Mouse (Mus musculus): Measurements from ENCODE around the gene Olfr656. TPM values are rescaled to one million over a fixed set of nuclear protein-coding genes. Genes with fewer than 3 reads are reported as not detected.
A peak's percentile ranks its signal among the peaks of the same experiment; 100 is the strongest.

The Olfr656 gene
- total RNA-seq (2021) = under 1 TPM in 1 of 2 experiments, not detected in 1; 0.06 TPM
- long read RNA-seq, experiment 1 = 0 reads
- long read RNA-seq, experiment 2 = 0 reads

DNA sequence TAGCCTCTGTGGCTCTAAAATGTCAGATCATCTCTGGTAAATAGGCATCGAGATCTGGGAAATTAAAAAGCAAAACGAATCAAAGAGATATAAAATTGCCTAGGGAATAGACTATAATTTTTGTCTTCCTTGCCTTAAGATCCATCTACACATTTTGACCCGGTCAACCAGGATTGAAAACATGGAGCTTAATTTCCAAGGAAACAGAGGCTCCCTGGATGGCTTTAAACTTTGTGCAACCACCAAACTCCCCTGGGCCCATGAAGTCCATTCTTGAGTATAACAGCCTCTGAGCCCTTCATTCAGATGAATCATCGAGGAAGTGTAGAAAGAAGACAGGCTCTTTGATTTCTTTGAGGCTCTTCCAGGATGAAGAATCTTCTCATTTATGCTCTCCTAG is at the start of gene Olfr656:
TSS of gene Olfr656 (plus strand) at position 301 of the 400 bp plus-strand sequence.
- DNase-seq = no peak

- DNase-seq = no peak
Measured at GRCm38 (mm10) chr7:104577014-104577413, 36.7 kb upstream of the Olfr656 start, which contains the start of gene Olfr653. Olfr653 (plus strand) TSS chr7:104577314.

- no peak for DNase-seq
Measured at GRCm38 (mm10) chr7:104580846-104581245, 32.9 kb upstream of the Olfr656 start.

DNA sequence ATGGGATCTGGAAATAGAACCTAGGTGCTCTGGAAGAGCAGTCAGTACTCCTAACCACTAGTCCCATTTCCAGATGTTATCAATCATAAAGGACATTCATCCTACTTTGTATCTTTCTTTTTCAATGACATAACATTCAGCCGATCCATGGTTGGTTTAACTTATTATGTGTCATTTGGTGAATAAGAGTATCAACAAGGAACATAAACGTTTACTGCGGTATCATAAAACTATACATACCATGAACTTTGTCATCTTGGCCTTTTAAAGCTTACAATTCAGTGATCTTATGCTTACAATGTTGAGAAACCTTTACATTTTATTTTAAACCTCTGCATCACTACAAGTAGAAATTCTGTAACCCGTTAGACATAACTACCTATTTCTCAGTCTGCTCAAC is 32.3 kb upstream of the Olfr656 start:
- no peak for DNase-seq

DNA sequence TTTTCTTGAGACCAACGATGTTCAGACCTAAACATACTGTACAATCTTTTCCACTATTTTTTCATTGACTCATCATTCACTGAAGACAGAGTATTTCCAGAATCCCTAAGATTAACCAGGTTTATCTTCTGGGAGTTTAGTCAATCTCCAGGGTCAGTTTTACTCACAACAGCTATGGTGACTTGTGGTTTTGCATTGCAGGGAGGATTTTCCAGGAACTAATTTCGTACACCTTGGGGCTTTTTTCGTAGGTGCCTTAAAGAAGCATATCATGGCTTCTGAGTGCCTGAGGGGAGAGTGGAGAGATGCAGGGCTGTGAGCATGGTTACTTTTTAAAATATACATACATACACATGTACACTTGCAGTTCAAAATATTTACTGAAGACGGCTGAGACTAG is 27.0 kb upstream of the Olfr656 start, which contains the start of gene Olfr654:
TSS of gene Olfr654 (plus strand) at position 301 of the 400 bp plus-strand sequence.
- no peak for DNase-seq

DNA sequence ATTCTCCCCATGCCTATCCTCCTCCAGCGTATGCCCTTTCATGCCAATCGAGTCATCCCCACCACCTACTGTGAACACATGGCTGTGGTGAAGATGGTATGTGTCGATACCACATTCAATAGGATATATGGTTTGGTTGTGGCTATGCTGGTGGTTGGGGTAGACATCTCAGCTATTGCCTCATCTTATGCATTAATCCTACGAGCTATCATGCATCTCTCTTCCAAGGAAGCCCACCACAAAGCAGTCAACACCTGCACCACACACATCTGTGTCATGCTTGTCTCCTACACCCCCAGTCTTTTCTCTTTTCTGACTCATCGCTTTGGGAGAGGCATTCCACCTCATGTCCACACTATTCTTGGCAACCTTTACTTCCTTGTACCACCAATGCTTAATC is 25.5 kb upstream of the Olfr656 start:
- no peak for DNase-seq

DNA sequence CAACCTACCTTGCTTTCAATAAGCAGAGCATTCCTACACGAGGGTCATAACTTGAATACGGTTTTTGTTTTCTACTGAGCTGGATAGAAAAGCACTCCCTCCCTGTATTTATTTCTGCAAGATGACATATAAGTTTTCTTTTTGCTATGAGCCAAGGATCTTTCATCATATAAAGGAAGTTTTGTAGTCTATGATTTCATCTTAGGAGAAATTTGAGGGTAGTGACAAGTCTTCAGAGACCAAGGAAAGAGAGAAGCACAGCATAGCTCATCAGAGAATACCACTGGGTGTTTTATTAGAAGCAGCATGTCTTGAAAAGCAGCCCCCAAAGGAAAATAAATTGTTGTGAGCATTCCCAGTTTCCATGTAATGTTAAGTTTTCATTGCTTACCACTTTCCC is 12.1 kb upstream of the Olfr656 start, which contains the start of gene Olfr655:
TSS of gene Olfr655 (minus strand) at position 101 of the 400 bp plus-strand sequence.
- no peak for DNase-seq

- peak; percentile 65 for DNase-seq
Measured at GRCm38 (mm10) chr7:104603173-104603572, 10.6 kb upstream of the Olfr656 start.

GRCm38 (mm10) chr7:104604727-104605126 is 9.0 kb upstream of the Olfr656 start:
- DNase-seq = no peak

DNA sequence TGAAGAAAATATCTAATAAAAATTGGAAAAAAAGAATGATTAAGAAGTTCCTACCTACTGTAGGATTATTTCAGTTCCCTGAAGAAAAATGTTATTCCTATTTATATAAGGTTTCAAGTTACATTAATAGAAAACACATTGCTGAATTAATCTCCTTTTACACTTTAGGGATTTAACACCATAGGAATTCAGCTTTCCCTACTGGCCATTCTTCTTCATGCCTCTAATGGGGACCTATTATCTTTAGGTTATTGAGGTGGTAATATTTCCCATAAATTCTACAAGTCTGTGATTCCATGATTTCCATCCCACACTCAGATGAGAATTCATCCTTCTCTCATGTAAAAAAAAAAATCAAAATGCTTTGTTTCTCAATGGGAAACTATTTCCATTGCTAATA is 10.7 kb downstream of the Olfr656 start, which contains the start of gene Olfr657:
TSS of gene Olfr657 (plus strand) at position 301 of the 400 bp plus-strand sequence.
- DNase-seq = no peak

DNA sequence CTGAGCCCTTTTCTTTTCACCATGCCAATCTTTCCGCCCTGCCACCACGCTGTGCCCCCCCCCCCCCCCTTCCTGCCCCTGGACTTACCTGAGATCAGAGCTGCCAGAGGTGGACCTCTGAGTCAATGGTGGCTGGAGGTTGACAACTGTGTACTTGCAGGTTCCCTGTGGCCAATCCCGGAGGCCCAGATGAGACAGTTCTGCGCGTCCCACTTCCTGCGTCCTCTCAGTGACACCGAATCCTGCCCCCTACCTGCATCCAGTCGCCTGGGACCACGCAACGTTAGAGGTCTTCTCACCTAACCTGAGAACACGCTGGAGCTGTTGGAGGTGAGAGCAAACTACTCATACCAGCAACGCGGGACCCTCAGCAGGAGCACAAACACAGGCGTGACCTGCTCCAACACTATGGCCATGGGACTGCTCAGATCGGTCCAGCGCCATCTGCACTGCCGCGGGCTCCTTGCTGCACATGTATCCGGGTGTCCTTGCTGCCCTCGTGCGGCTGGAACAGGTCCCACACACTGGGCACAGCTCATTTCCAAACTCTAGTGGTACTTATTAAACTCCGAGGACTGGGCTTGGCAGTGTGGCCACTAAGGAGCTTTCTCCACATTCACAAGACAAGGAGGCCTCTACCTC is 33.2 kb downstream of the Olfr656 start, which contains the start of gene Olfr658:
TSS of gene Olfr658 (minus strand) at position 465 of the 642 bp plus-strand sequence.
- peak; percentile 49 for DNase-seq

GRCm38 (mm10) chr7:104666453-104666852 is 52.7 kb downstream of the Olfr656 start, which contains the start of gene Olfr659:
Olfr659 (plus strand) TSS chr7:104666753.
- no peak for DNase-seq

Other genes with a start within 250 kb of the Olfr656 start
- under 1 TPM; 0.21 to 0.39 TPM for gene Trim30b, start 244.1 kb upstream of the Olfr656 start, total RNA-seq (2021)
- gene Trim30c, start 213.1 kb upstream of the Olfr656 start, total RNA-seq (2021) = under 1 TPM in 1 of 2 experiments, not detected in 1; 0.18 TPM
- gene Trim30a, start 148.8 kb upstream of the Olfr656 start, total RNA-seq (2021) = 1 to 10 TPM; 4.2 TPM
- gene Trim30d, start 106.1 kb upstream of the Olfr656 start, total RNA-seq (2021) = 1 to 10 TPM; 3.3 to 5.3 TPM
- gene Olfr651, start 63.8 kb upstream of the Olfr656 start, total RNA-seq (2021) = not detected
- not detected for gene Olfr652, start 53.1 kb upstream of the Olfr656 start, total RNA-seq (2021)
- gene Olfr653, start 36.6 kb upstream of the Olfr656 start, total RNA-seq (2021) = not detected
- gene Olfr654, start 26.9 kb upstream of the Olfr656 start, total RNA-seq (2021) = not detected
- gene Olfr655, start 12.2 kb upstream of the Olfr656 start, total RNA-seq (2021) = not detected
- not detected for gene Olfr657, start 10.8 kb downstream of the Olfr656 start, total RNA-seq (2021)
- gene Olfr658, start 33.4 kb downstream of the Olfr656 start, total RNA-seq (2021) = not detected
- gene Olfr659, start 52.8 kb downstream of the Olfr656 start, total RNA-seq (2021) = not detected
- gene Olfr661, start 72.5 kb downstream of the Olfr656 start, total RNA-seq (2021) = not detected
- not detected for gene Usp17le, start 163.5 kb downstream of the Olfr656 start, total RNA-seq (2021)
- not detected for gene Usp17lb, start 228.6 kb downstream of the Olfr656 start, total RNA-seq (2021)
- gene Usp17la, start 243.1 kb downstream of the Olfr656 start, total RNA-seq (2021) = not detected